Mouse (Mus musculus) c-Kit-negative CD71-positive TER-119-positive erythroid progenitor cells, embryonic 14.5 days (primary cell): ENCODE measurements around the gene Stab2.

ENCODE experiments used
- DNase-seq: peaks from one replicate; pipeline ENCODE4 v3.0.0-alpha.2; 2013; ENCODE audit warnings: low read depth, low spot score

The Stab2 gene

DNA sequence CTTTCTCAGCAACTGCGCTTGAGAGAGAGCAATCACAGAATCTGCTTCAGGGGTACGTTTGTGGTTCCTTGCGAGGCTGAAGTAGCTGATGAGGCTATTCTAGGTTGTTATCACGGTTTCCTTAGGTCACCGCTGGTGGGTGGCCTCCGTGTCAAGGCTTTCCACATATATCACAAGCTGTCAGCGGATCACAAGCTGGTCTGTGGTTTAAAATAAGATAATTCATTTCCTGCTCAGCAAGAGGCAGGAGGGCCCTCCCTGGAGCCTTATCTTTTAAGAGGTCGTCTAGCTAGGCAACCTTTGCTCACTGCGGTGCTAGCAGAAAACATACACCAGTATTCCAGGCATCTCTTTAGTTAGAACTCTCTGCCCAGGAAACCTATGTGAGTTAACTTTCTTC, 17.2 kb downstream of the Stab2 start:
- no peak for DNase-seq

DNA sequence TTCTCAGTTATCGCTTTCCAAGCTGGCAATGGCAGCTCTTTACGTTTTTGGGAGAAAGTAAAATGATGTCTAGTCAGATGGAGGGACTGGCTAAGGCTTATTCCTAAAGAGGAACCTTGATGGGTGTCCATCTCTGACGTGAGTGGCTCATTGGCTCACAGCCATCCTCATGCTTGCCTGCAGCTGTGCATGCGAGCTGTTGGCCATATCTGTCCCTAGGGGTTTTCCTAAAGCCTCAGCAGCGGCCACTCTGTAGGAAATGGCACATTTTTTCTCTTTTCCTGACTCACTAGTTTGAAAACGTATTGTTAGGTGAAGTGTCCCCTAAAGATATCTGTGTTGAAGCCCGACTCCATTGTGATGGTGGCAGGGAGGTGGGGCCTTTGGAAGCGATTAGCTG, 18.0 kb downstream of the Stab2 start:
- DNase-seq = no peak

- no peak for DNase-seq
These were observed 31.7 kb downstream of the Stab2 start for GRCm38 (mm10) chr10:86976001-86976726.

GRCm38 (mm10) chr10:86973276-86973675, 34.5 kb downstream of the Stab2 start:
- DNase-seq = no peak

DNA sequence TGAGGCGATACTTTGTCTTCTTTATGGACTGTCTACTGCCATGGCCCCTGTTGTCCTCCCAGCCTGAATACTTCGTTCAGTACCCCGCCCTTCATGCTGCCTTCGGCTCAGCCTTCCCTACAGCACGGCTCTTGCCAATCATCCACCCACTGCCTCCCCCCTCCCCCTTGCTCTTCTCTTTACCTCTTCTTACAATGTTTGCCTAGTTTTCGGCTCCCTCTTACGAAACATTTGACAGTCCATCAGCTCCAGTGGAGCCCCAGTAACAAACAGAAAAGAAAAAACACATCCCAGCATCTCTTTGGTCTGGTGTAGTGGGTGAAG, 35.4 kb downstream of the Stab2 start:
- DNase-seq = no peak

DNA sequence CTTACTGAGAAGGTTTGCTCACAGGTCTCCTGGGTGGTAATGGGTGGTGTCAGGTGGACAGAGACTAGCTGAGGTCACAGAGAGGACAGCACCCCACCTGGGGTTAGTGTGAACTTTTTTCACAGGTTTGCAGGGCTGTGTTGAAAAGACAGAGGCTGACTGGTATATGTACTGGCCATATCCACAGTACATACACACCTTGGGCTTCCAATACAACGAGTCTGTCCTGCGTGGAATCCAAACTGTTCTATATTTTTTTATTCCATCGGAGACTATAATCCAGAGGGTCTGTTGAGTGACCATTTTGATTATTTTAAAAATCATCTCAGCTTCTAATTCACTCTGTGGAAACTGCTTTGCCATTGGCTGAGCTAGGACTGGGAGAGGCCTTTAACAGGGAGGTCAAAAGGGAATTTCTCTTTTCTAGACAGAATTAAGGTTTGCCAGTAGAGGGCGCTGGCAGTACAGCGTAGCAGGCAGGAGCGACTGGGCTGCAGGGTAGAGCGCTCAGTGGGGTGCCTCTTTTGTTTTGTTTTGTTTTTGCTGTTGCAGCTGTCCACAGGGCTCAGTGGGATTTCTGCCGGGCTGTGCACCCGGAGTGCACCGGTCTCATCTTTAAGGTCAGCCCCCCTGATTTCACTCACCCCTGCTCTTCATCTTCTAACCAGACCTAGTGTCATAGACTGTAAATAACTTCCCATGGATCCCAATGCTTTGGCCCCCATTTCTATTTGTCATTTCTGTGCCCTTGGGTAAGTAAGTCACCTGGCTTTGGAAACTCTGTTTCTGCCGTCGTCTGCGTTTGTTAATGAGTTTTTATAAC, 35.9 kb downstream of the Stab2 start:
- DNase-seq = no peak

DNA sequence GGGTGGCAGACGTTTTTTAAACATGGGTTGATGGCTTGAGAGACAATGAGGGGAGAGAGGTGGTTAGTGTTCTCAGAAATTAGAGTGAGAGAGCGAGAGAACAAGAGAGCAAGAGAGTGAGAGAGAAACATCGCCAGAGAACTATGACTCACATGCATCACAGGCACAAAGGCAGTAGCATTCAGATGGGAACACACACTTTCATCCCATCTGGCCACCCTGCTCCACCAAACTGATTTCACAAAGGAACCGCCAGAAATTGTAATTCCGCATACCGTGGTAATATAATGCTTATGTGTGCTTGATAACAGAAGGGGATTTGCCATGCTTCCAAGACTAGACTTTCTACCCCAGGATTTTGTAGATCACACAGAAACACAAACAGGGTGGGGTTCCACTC, 38.5 kb downstream of the Stab2 start:
- no peak for DNase-seq

GRCm38 (mm10) chr10:86961542-86962466, 46.0 kb downstream of the Stab2 start:
- DNase-seq = no peak

DNA sequence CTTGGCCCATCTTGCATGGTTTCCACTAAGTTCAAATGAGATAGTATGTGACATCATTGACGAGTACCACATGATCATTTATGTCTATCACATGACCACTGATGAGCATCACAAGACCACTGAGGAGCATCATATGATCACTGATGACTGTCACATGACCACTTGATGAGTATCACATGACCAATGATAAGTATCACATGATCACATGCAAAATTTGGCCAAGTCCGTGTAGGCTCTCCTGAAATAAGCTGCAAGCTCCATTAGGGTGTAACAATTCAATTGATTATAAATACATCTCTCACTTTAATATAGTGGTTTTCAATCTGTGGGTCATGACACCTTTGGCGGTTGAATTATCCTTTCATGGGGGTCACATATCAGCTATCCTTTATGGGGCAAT, 52.5 kb downstream of the Stab2 start:
- no peak for DNase-seq

DNA sequence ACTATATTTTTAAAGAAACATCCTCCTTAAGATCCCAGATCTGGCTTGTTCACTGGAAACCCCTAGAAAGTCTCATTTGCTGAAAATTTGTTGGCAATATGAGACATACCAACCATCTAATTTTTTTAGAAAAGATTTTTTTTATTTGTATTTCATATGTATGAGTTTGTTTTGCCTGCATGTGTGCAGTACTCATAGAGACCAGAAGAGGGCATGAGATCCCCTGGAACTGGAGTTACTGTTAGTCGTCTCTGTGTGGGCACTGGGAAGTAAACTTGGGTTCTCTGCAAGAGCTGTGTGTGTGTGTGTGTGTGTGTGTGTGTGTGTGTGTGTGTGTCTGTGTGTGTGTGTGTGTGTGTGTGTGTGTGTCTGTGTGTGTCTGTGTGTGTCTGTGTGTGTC, 55.1 kb downstream of the Stab2 start:
- no peak for DNase-seq

DNA sequence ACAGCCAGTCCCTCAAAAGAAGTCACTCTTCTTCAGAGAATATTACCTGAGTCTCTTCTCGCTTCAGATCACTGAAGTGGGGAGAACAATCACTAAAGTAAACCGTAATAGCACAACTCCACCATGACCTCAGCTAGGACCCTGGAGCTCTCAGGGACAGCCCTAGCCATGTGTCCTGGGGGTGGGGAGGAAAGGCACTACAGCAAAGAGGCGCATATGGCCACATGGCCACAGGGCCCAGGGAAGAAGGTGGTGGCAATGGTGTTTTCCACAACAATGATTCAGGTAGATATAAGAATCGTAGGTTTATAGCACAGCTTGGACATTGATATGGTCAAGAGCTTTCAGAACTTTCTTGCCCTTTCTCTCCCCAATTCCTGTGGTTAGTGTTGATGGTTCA, 57.0 kb downstream of the Stab2 start:
- DNase-seq = no peak

- no peak for DNase-seq
These were observed 57.9 kb downstream of the Stab2 start for GRCm38 (mm10) chr10:86949886-86950285.

- DNase-seq = no peak
These were observed 60.3 kb downstream of the Stab2 start for GRCm38 (mm10) chr10:86947541-86947940.

- no peak for DNase-seq
These were observed 67.2 kb downstream of the Stab2 start for GRCm38 (mm10) chr10:86940591-86940990.

- DNase-seq = no peak
These were observed 73.4 kb downstream of the Stab2 start for GRCm38 (mm10) chr10:86934376-86934775.

- DNase-seq = no peak
These were observed 73.9 kb downstream of the Stab2 start for GRCm38 (mm10) chr10:86933906-86934305.

DNA sequence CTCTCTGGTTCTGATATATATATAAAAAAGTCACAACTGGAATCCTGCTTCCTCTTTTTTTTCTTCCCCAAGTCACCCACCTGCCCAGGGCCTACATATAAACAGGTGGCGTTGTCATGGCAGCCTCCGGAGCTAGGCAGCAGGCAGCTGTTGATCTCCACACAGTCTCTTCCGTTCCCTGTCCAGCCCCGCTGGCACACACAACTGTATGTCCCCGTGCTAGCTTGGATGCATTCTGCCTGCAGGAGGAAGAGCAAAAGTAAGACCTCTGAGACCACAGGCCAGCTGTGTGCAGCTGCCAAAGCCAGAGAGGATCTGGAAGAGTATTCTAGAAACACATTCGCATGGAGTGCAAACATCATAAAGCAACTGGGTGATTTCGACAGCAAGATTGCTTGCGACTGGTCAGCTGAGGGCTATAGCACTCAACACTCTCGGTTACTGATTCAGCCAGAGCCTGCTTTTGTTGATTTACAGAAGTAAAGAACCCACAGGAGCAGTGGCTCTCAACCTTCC, 74.6 kb downstream of the Stab2 start:
- no peak for DNase-seq

DNA sequence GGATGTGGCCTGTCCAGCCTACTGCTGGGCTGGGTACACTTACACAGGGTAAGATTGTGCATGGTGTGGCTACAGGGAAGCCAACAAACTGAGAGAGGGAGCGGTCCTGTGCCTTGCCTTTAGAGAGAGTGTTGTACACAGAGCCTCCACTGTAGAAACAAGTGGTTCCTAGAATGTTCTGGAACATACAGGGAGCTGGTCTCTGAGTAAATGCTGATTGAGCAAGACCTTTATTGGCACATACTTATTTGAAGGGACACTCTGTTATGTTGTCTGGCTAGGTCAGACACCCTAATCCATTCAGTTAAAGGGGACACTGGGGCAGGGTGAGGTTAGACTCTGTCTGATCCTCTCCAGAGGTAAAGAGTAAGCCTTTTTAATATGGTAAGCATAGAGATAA, 84.2 kb downstream of the Stab2 start:
- DNase-seq = no peak

GRCm38 (mm10) chr10:86915595-86915994, 92.2 kb downstream of the Stab2 start:
- no peak for DNase-seq

DNA sequence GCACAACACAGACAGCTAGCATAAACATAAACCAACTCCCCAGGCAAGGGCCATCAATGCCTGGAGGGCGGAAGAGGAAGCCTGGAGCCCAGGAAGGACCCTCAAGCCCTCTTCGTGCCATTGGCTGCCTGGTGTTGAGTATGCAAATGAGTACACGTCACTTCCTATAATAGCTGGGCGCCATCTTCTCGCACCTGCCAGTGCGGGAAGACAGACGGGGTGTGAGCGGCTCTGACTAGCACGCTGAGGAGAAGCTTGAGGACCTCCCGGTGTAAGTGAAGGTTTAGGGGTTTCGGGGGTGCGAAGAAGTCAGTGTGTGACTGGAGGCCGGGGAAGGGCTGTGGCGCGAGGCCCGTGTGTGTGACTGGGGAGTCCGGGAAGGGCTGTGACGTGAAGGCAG, 99.3 kb downstream of the Stab2 start:
- DNase-seq = no peak

- DNase-seq = no peak
These were observed 100.8 kb downstream of the Stab2 start for GRCm38 (mm10) chr10:86907043-86907442.

- DNase-seq = no peak
These were observed 112.3 kb downstream of the Stab2 start for GRCm38 (mm10) chr10:86895531-86895930.
